Mouse (Mus musculus) erythroblast, adult 5-6 weeks (primary cell): ENCODE data around the gene Pnrc1. TPM values are rescaled to one million over a fixed set of nuclear protein-coding genes. Genes with fewer than 3 reads are reported as not detected.
A peak's percentile ranks its signal among the peaks of the same experiment; 100 is the strongest.

ENCODE experiments used
- ATAC-seq: replicated peaks from 2 replicates; pipeline ENCODE4 v1.8.0; 2016; ENCODE audit warnings: moderate number of reproducible peaks, mild to moderate bottlenecking, moderate TSS enrichment, inconsistent platforms; ENCODE audit not compliant: poor library complexity, low FRiP score, severe bottlenecking
- total RNA-seq, 2 experiments: library from RNA; stranded (forward) in 1 of 2; stranded (reverse) in 1 of 2; fragments of 150-400 nt in 1 of 2; fragments of 200-764, 138-1000 nt in 1 of 2; gene quantifications; 2 replicates each; pipeline versions ENCODE4 v1.2.3 to v1.2.4; 2015 to 2017; ENCODE audit warnings: low replicate concordance in 2 of 2

The Pnrc1 gene
- total RNA-seq, 2 experiments from 2014 or later = 244 TPM

- ATAC-seq = no peak
Measured at GRCm38 (mm10) chr4:33273437-33273836, 16.5 kb downstream of the Pnrc1 start.

GRCm38 (mm10) chr4:33270386-33271314, 19.3 kb downstream of the Pnrc1 start:
- ATAC-seq = no peak

- ATAC-seq = no peak
Measured at GRCm38 (mm10) chr4:33264979-33265726, 24.8 kb downstream of the Pnrc1 start.

GRCm38 (mm10) chr4:33262897-33263296, 27.1 kb downstream of the Pnrc1 start:
- no peak for ATAC-seq

- no peak for ATAC-seq
Measured at GRCm38 (mm10) chr4:33261311-33261753, 28.6 kb downstream of the Pnrc1 start.

GRCm38 (mm10) chr4:33260311-33260710, 29.7 kb downstream of the Pnrc1 start:
- no peak for ATAC-seq

GRCm38 (mm10) chr4:33257263-33257964, 32.5 kb downstream of the Pnrc1 start:
- no peak for ATAC-seq

GRCm38 (mm10) chr4:33254706-33255105, 35.3 kb downstream of the Pnrc1 start:
- no peak for ATAC-seq

GRCm38 (mm10) chr4:33250867-33251266, 39.1 kb downstream of the Pnrc1 start:
- no peak for ATAC-seq

GRCm38 (mm10) chr4:33249716-33250230, 40.2 kb downstream of the Pnrc1 start:
- ATAC-seq = no peak

- ATAC-seq = no peak
Measured at GRCm38 (mm10) chr4:33248915-33249314, 41.0 kb downstream of the Pnrc1 start.

GRCm38 (mm10) chr4:33248062-33248889, 41.7 kb downstream of the Pnrc1 start:
- ATAC-seq = peak; percentile 82

GRCm38 (mm10) chr4:33247479-33248053, 42.4 kb downstream of the Pnrc1 start:
- peak; percentile 85 for ATAC-seq

GRCm38 (mm10) chr4:33245853-33246395, 44.0 kb downstream of the Pnrc1 start:
- ATAC-seq = no peak

GRCm38 (mm10) chr4:33243921-33244320, 46.0 kb downstream of the Pnrc1 start:
- ATAC-seq = no peak

GRCm38 (mm10) chr4:33243016-33243758, 46.8 kb downstream of the Pnrc1 start:
- ATAC-seq = no peak

GRCm38 (mm10) chr4:33242536-33242935, 47.4 kb downstream of the Pnrc1 start:
- ATAC-seq = no peak

GRCm38 (mm10) chr4:33230881-33231280, 59.1 kb downstream of the Pnrc1 start:
- no peak for ATAC-seq
